Mouse (Mus musculus) heart, postnatal 0 days (tissue): Measurements from ENCODE around the gene Dock7.

ENCODE experiments used
- CTCF ChIP-seq: IDR thresholded peaks from 2 replicates; pipeline ENCODE4 v1.5.1; 2016; ENCODE audit warnings: antibody characterized with exemption, control low read depth, low read depth
- EP300 ChIP-seq: IDR thresholded peaks from 2 replicates; pipeline ENCODE4 v1.6.1; 2016; ENCODE audit warnings: antibody characterized with exemption, low read depth

- no peak for TF ChIP-seq EP300
- no peak for TF ChIP-seq CTCF
Observed at GRCm38 (mm10) chr4:99011039-99011438, 109.7 kb downstream of the Dock7 start.
